Mouse (Mus musculus) heart, postnatal 4 days (tissue): Measurements from ENCODE around the gene Fntb. TPM values are rescaled to one million over a fixed set of nuclear protein-coding genes. Genes with fewer than 3 reads are reported as not detected.

Experiments
- DNase-seq: peaks from one replicate; pipeline ENCODE4 v3.0.0; 2021
- total RNA-seq, 2 experiments: library from RNA; stranded (reverse); gene quantifications; 2 replicates each; pipeline ENCODE4 v1.2.3; 2021

The Fntb gene
- total RNA-seq, 2 experiments from 2014 or later: 18.4 to 20.7 TPM

GRCm38 (mm10) chr12:76961052-76961931, 195.9 kb downstream of the Fntb start:
- DNase-seq: no peak

- peak; percentile 99 for DNase-seq
Measured at GRCm38 (mm10) chr12:76961932-76962891, 196.8 kb downstream of the Fntb start, which contains the start of gene Max. Max (minus strand) TSS chr12:76962201.

GRCm38 (mm10) chr12:76965089-76965488, 199.7 kb downstream of the Fntb start:
- DNase-seq: no peak

- no peak for DNase-seq
Measured at GRCm38 (mm10) chr12:76965876-76966275, 200.5 kb downstream of the Fntb start.

Other genes with a start within 250 kb of the Fntb start
- 10 to 100 TPM; 29.5 TPM for gene Plekhg3, start 234.7 kb upstream of the Fntb start, total RNA-seq
- gene Sptb, start 55.0 kb upstream of the Fntb start, total RNA-seq: 10 to 100 TPM; 62.2 to 62.6 TPM
- 10 to 100 TPM; 83.0 to 86.7 TPM for gene Churc1, start 51 bp upstream of the Fntb start, total RNA-seq
- gene Gpx2, start 30.0 kb downstream of the Fntb start, total RNA-seq: not detected
- 1 to 10 TPM; 2.6 to 3.6 TPM for gene Rab15, start 57.3 kb downstream of the Fntb start, total RNA-seq
- gene Max, start 196.6 kb downstream of the Fntb start, total RNA-seq: 10 to 100 TPM; 37.6 to 41.1 TPM